Mouse (Mus musculus): ENCODE data around the gene Rad9b.

DNA sequence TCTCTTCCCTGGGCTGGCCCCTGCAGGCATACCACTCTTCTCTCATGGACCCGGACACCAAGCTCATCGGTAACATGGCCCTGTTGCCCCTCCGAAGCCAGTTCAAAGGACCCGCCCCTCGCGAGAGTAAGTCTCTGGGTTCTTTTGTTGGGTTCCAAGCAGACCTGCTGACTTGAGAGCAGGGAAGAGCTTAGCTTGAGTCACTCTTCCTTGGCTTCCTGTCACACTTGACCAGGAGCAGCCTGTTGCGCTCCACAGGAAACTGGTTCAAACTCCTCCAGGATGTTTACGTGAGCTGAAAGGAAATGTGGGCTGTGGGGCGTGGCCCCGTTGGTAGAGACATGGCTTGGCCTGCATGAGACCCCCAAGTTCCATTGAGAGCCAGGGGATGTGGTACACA lies 42.8 kb upstream of the Rad9b start:
- no peak for TF ChIP-seq CTCF (IDR thresholded peaks at IDR 0.05; ENCODE audit: insufficient read depth, low read length)
- peak; percentile 21; the same call in 1 of the 2 replicates for TF ChIP-seq POLR2A (IDR thresholded peaks at IDR 0.05; ENCODE audit: borderline replicate concordance, extremely low read depth, low read depth, low read length)
